Mouse (Mus musculus) embryo, embryonic 10.5 days (tissue): ENCODE data around the gene Mrps27.
A peak's percentile ranks its signal among the peaks of the same experiment; 100 is the strongest.
"Not testable (repeated sequence)": the region's sequence is repeated elsewhere in the genome, so short reads cannot be mapped to it uniquely, and the experiment has no call there.

Experiments
- DNase-seq: peaks from one replicate; pipeline ENCODE4 v3.0.0-alpha.2; 2015; ENCODE audit warnings: low spot score

Gene Mrps27

DNA sequence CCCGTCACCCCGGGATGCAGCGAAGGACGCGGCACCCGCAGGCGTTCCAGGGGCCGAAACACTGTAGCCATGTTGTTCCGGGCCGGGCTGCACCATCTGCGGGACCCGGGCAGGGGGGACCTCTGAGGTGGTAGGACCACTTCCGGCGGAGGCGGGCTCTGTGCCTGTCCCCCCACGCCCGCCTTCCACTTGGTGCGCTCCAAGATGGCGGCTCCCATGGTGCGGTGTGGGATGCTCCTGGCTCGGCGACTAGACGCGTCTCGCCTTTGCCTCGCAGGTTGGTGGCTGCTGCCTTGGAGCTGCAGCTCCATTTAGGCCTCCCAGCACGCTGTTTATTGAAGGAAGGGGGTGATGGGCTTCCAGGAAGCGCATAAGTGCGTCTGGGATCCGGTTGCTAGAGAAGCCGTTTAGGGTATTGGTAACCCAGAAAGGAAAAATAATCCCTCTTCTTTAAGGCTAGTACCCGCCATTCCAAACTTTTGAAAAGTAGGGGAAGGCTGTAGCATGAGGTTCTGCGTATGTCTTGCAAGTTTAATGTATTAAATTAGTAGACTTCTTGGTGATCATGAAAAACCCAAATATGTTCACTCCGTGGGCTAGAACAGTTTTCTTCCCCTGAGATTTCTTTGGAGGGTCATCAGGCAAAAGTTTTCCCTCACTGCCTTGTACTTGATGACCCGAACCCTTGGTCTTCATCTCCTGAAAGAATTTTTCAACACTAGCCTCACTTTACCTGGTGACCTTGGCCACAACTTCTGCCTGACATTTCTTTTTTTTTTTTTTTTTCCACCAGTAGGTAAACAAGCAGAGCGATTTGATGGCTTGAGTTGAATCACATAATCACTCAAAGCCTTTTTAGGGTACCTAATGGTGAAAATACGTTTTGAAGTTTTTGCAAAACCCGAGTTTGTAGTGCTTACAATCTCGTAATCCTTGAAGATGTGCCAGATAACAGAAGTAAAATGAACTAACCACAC, at the start of gene Mrps27, which contains the start of gene Ptcd2:
Gene Mrps27, plus strand, starts transcription at position 188 of the 977 bp plus-strand sequence.
Gene Ptcd2, minus strand, starts transcription at position 107 of the 977 bp plus-strand sequence.
- DNase-seq: peak; percentile 97

GRCm38 (mm10) chr13:99299921-99300320, 44.7 kb upstream of the Mrps27 start:
- DNase-seq: no peak

DNA sequence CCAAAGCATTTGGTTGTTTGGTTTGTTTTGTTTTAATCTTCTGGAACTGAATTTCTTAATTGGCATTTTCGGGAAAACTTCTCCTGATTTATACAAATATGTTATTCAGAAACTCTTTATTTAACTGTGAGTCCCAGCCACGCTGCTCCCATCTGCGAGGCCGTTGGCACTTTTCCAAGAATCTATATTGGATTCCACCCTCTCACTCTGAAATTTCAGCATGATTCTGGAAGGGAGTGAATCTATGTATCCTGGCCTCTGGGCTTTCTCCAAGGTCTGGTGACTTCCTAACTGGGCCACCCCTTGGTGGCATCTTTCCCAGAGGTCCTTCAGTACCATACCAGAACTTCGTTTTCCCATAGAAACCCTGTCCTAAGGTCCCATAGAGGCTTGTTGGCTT, 40.7 kb upstream of the Mrps27 start:
- no peak for DNase-seq

GRCm38 (mm10) chr13:99304365-99304764, 40.2 kb upstream of the Mrps27 start:
- DNase-seq: no peak

DNA sequence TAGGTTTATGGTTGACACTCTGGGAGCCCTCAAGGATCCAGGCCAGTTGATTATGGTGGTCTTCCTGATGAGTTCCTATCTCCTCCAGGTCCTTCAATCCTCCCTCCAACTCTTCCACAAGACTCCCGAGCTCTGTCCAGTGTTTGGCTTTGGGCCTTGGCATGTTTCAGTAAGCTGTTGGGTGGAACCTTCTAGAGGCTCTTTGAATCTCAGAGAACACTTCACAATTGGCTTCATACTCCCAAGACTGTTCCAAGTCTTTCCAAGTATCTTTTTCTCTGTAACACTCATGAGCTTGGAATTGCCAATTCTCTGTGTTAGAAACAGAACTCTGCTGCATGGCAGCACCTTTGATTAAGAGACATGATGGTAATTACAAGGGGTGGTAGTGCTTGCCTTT, 39.4 kb upstream of the Mrps27 start:
- no peak for DNase-seq

GRCm38 (mm10) chr13:99306164-99306563, 38.4 kb upstream of the Mrps27 start:
- DNase-seq: no peak

DNA sequence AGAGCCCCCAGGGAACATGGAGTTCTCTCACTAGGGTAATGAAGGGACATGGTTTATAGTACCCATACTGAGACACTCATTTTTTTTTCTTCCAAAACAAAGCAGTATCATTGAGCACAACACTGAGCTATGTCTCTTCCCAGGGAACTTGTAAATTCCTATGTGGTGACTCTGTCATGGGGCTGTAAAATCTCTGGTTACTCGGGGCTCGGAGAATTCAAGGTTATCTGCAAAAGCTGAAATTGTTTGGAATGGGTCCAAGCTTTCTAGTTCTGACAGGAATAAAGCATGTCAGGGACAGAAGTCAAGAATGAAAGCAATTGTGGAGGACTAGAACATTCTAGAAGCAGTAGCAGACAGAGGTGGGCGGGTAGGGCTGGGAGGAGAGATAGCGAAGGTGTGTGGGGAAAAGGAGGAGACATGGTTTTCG, 36.6 kb upstream of the Mrps27 start:
- no peak for DNase-seq

DNA sequence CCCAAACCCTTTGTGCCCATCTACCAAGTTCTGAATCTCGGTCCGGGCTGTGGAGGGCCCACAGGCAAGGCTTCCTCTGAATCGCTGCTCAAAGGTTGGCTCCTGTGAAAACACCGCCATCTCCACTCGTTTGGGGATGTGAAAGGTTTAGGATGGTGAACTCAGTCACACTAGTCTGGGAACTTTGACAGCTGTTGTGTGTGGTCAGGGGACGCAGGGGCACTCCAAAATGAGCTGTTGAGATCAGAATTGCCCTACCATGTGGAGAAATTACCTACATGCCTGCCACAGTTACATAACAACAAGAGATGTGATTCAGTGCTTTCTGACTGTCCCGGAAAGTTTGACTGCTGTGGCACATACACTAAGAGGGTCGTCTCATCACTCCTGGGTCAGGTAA, 36.2 kb upstream of the Mrps27 start:
- DNase-seq: no peak

DNA sequence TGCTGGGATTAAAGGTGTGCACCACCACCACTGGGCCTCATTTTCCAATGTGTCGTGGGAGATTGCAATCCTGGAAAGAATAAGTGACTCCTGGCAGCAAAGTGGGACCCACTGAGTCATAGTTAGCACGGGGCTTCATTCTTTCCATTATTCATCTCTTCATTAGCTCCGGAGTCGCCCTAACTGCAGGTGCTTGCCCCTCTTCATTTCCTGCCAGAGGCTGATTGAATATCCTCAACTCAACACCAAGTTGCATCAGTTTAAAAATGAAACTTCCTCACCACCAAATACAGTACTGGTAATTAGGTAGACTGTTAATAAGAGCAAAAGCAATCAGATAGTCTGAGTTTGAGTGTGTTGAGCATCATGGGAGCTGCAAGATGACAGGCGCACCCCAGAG, 30.5 kb upstream of the Mrps27 start:
- DNase-seq: no peak

GRCm38 (mm10) chr13:99314657-99315181, 29.9 kb upstream of the Mrps27 start:
- DNase-seq: no peak

DNA sequence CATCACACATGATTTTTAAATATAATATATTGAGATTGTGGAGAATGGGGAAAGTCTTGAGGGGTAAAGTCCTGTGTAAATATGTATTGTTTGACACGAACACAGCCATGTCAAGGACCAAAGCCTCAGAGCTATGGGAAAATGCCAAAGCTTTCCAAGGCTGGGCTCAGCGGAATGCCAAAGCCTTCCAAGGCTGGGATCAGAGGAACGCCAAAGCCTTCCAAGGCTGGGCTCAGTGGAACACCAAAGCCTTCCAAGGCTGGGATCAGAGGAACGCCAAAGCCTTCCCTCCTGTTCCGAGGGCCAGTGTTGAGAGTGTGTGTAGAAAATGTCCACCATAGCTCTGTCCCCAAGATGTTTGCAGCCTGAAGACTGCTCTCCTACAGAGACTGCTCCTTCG, 28.2 kb upstream of the Mrps27 start:
- DNase-seq: no peak

DNA sequence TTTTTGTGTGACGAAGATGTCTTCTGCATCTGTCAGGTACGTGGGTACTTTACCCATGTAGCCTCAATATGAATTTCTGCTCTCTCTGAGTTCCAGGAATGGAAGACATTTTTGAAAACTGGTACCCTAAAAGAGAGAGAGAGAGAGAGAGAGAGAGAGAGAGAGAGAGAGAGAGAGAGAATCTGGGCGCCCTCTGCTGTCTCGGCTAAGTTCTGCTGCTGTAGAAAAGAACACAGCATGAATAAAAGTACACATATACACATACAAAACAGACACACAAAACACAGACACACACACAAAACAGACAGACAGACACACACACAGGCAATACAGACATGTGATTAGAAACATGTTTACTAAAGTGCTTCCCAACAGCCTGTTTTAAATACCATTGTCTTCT, 27.5 kb upstream of the Mrps27 start:
- peak; percentile 35 for DNase-seq

GRCm38 (mm10) chr13:99320453-99320852, 24.1 kb upstream of the Mrps27 start:
- DNase-seq: no peak

GRCm38 (mm10) chr13:99322915-99323314, 21.7 kb upstream of the Mrps27 start:
- not testable (repeated sequence) for DNase-seq

- DNase-seq: no peak
Observed at GRCm38 (mm10) chr13:99323632-99324336, 20.8 kb upstream of the Mrps27 start.

DNA sequence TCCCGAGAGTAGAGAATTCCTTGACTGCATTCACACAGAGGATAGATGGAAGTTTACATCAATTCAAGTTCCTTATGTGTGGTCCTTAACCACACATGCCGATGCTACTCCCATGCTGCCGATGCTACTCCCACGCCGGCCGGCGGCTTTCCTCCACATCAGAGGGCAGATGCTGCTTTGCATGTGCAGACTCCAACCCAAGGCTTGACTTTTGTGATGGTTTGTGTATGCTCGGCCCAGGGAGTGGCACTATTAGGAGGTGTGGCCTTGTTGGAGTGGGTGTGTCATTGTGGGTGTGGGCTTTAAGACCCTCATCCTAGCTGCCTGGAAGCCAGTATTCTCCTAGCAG, 20.3 kb upstream of the Mrps27 start:
- DNase-seq: not testable (repeated sequence)

DNA sequence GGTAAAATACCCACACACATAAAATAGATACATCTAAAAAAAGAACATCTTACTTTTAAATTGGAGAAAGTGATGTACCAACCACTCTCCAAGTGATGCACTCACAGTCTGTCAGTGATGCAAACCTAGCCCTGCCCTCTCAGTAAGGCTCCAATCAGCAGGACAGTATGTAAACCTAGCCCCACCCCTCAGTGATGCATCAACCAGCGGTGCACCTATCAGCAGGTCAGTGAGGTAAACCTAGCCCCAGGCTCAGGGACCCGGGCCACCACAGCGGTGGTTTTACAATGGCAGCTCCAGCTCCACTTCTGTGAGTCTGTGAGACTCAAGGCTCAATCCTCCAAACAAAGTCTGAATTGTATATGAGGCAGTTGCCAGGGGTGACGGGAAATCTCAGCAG, 13.3 kb upstream of the Mrps27 start:
- DNase-seq: no peak

- no peak for DNase-seq
Observed at GRCm38 (mm10) chr13:99337510-99337909, 7.1 kb upstream of the Mrps27 start.

GRCm38 (mm10) chr13:99341504-99341903, 3.1 kb upstream of the Mrps27 start:
- no peak for DNase-seq

GRCm38 (mm10) chr13:99343876-99344598, 549 bp upstream of the Mrps27 start:
- DNase-seq: no peak

GRCm38 (mm10) chr13:99350009-99350408, 5.4 kb downstream of the Mrps27 start:
- no peak for DNase-seq

GRCm38 (mm10) chr13:99351186-99351585, 6.6 kb downstream of the Mrps27 start:
- DNase-seq: peak; percentile 12
